Mouse (Mus musculus) forebrain, embryonic 13.5 days (tissue): ENCODE data around the gene Nek9. TPM values are rescaled to one million over a fixed set of nuclear protein-coding genes. Genes with fewer than 3 reads are reported as not detected.

Experiments used
- polyA plus RNA-seq: library from polyadenylated mRNA; unstranded; fragments of >200 nt; fragmentation: Nextera tagmentation; extraction: Ambion mirVana; gene quantifications from 2 replicates; pipeline ENCODE4 v1.2.1, GENCODE M21; 2015

Gene Nek9
- polyA plus RNA-seq, 1 experiment from 2014 or later, result 13.4 TPM

Other genes with a start within 250 kb of the Nek9 start
- 2.4 and 2.7 TPM in 2 replicates for gene Prox2, start 228.6 kb downstream of the Nek9 start, polyA plus RNA-seq
- gene Dlst, start 228.5 kb downstream of the Nek9 start, polyA plus RNA-seq, result 94.2 and 109 TPM in 2 replicates
- 8.6 and 12.2 TPM in 2 replicates for gene Rps6kl1, start 188.1 kb downstream of the Nek9 start, polyA plus RNA-seq
- gene Pgf, start 161.6 kb downstream of the Nek9 start, polyA plus RNA-seq, result 7.0 and 8.3 TPM in 2 replicates
- gene Eif2b2, start 119.9 kb downstream of the Nek9 start, polyA plus RNA-seq, result 93.1 and 100 TPM in 2 replicates
- gene Mlh3, start 68.8 kb downstream of the Nek9 start, polyA plus RNA-seq, result 7.5 and 9.8 TPM in 2 replicates
- 69.2 and 75.7 TPM in 2 replicates for gene Acyp1, start 50.9 kb downstream of the Nek9 start, polyA plus RNA-seq
- 1.0 and 1.4 TPM in 2 replicates for gene Zc2hc1c, start 50.8 kb downstream of the Nek9 start, polyA plus RNA-seq
- 173 and 187 TPM in 2 replicates for gene Tmed10, start 35.5 kb upstream of the Nek9 start, polyA plus RNA-seq
- 1.1 and 1.2 TPM in 2 replicates for gene Fos, start 134.5 kb upstream of the Nek9 start, polyA plus RNA-seq